Mouse (Mus musculus): Measurements from ENCODE around the gene Nat8.

DNA sequence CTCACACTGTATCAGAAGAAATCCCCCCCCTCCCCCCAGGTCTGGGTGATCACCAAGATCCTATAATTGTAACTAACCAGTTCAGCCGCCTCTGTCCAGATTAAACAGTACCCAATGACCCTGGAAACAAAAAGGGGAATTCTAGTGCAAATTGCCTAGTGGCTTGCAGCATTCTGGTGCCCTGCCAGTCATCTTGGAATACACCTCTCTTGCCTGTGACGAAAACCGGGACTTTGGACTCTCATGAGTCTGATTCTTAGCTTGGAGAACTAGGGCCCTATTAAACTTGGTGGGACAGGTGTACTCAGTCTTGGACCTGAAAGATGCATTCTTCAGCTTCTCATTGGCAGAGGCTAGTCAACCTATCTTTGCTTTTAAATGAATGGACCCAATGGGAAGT lies 21.6 kb upstream of the Nat8 start:
- TF ChIP-seq EP300 (IDR thresholded peaks at IDR 0.05; ENCODE audit: low read depth) (0 out of 2 replicates have a peak, but pooled peaks have one; percentile 13), CTCF (IDR thresholded peaks at IDR 0.05; ENCODE audit: low read depth) (no peak)
